Mouse (Mus musculus) frontal cortex, adult 2 months (tissue): ENCODE data around the gene Olfr9. TPM values are rescaled to one million over a fixed set of nuclear protein-coding genes. Genes with fewer than 3 reads are reported as not detected.
A peak's percentile ranks its signal among the peaks of the same experiment; 100 is the strongest.
"Not testable (repeated sequence)": the region's sequence is repeated elsewhere in the genome, so short reads cannot be mapped to it uniquely, and the experiment has no call there.

Experiments
- DNase-seq, 2 experiments: peaks; one replicate each; pipeline ENCODE4 v3.0.0; 2022; ENCODE audit warnings: low spot score in 1 of 2; ENCODE audit errors: extremely low spot score in 1 of 2
- polyA plus RNA-seq: library from polyadenylated mRNA; depleted of rRNA; stranded (reverse); fragments of >200 nt; gene quantifications from 2 replicates; pipeline ENCODE4 v1.2.3, GENCODE M21; 2012; rRNA removed

Olfr9 gene
- polyA plus RNA-seq, result not detected in 2 replicates

DNA sequence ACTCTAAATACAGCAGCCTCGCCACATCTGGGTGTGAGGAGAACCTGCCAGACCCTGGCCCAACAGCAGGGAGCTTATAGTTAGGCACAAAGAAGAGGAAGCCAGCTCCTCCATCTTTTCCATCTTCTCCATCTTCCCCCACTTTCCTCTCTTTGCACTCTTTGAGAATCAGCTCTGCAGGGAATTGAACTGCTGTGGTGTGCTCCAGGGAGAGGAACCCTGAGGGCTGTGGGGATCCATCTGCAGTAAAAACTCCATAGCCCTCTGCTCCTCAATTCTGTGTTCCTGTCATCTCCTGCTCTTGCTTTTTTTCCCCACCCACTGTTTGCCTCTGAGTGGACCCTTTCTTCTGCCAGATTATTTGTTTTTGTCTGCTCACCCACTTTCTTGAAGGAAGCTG lies at the start of gene Olfr9:
Gene Olfr9, plus strand, starts transcription at position 301 of the 400 bp plus-strand sequence.
- not testable (repeated sequence) for DNase-seq

GRCm38 (mm10) chr10:128940475-128941061 lies 48.7 kb upstream of the Olfr9 start:
- no peak for DNase-seq

- no peak for DNase-seq
Observed at GRCm38 (mm10) chr10:128945675-128946074, 43.6 kb upstream of the Olfr9 start.

DNA sequence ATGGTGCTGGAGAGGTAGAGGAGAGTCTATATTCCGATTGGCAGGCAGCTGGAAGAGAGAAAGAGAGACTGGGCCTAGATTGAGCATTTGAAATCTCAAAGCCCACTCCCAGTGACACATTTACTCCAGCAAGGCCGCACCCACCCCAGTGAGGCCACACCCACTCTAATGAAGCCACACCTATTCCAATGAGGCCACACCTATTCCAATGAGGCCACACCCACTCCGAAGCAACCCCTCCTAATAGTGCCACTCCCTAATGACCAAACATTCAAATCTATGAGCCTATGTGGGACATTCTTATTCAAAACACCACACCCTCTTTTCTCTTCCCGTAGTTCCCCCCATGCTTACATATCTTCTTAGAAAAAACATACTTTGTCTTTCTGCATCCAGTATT lies 41.7 kb upstream of the Olfr9 start:
- no peak for DNase-seq

GRCm38 (mm10) chr10:128950208-128950887 lies 38.9 kb upstream of the Olfr9 start:
- DNase-seq, result no peak

GRCm38 (mm10) chr10:128958340-128958739 lies 30.9 kb upstream of the Olfr9 start:
- DNase-seq, result no peak

DNA sequence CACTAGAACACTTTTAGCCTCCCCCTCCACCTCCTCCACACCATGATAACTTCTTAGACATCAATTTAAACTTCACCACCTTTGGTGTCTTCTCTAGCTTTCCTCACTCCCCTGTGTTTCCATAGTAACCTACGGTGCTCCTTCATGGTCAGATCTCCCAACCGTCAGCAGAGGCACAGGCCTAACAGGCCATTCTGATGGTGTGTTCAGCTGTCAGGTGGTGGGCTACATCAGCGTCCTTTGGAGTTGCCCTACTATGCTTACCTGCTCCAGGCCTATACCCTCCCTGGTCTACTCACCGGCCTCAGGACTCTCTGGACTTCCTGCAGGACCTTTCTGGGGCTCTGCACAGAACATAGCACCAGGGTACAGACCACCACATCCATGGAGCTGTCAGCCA lies 29.1 kb upstream of the Olfr9 start:
- DNase-seq, result no peak

GRCm38 (mm10) chr10:128960590-128961584 lies 28.3 kb upstream of the Olfr9 start, which contains the start of gene Mettl7b:
Mettl7b (minus strand) TSS chr10:128960988.
- no peak for DNase-seq

GRCm38 (mm10) chr10:128964961-128965360 lies 24.3 kb upstream of the Olfr9 start:
- DNase-seq, result no peak

GRCm38 (mm10) chr10:128965871-128966270 lies 23.4 kb upstream of the Olfr9 start:
- DNase-seq, result no peak

GRCm38 (mm10) chr10:128968341-128968749 lies 20.9 kb upstream of the Olfr9 start:
- no peak for DNase-seq

GRCm38 (mm10) chr10:128970740-128971250 lies 18.4 kb upstream of the Olfr9 start:
- DNase-seq, result no peak

- DNase-seq, result no peak
Observed at GRCm38 (mm10) chr10:128972841-128973240, 16.4 kb upstream of the Olfr9 start.

GRCm38 (mm10) chr10:128976395-128976794 lies 12.8 kb upstream of the Olfr9 start:
- no peak for DNase-seq

DNA sequence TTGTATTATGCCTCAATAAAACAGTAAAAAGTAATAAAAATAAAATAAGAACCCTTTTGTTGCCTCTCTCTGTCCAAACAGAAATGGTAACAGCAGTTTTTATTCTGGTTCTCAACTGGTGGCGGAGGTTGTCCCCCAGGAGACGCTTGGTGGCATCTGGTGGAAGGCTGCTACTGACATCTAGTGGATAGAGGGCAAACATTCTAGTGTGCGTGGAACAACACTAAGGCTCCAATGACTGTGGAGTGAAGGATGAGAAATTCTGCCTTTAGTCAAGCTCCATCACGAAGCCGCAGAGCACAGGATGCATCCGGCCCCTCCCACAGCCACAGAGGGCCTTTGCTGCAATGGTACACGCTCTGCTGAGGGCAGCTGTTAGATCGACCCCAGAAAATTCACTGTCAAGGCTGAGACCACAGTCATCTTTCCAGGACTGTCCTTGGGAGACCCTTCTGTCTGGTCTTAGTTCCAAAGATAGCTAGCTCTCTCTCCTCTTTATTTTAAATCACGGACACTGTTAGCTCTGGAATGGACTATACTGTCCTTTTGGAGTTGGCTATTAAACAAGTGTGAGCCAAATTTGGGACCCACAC lies 11.6 kb upstream of the Olfr9 start:
- peak; percentile 24 to 83 for DNase-seq

DNA sequence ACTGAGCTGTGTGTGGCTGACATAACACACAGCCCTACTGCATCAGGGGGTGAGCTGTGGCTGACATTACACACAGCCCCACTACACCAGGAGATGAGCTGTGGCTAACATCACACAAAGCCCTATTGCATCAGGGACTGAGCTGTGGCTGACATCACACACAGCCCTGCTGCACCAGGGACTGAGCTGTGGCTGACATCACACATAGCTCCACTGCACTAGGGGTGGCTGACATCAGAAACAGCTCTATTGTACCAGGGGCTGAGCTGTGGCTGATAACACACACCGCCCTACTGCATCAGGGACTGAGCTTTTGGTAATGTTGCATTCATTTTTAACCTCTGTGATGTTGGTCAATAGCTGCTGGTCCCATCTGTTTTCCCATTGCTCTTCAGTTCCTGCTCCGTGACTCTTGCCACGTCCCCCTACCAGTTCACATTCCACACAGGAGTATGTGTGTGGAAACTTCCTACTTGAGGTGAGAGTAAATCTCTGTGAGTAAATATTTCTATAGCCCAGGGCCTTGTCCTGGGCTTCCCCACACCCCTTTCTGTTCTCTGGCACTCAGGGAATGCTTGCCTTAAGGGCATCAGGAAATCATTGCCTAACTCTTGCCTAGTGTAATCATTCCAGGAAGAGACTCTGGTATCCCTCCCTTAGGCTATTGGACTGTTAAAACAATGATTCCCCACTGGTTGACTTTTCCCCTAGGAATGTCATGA lies 8.4 kb upstream of the Olfr9 start:
- no peak for DNase-seq

DNA sequence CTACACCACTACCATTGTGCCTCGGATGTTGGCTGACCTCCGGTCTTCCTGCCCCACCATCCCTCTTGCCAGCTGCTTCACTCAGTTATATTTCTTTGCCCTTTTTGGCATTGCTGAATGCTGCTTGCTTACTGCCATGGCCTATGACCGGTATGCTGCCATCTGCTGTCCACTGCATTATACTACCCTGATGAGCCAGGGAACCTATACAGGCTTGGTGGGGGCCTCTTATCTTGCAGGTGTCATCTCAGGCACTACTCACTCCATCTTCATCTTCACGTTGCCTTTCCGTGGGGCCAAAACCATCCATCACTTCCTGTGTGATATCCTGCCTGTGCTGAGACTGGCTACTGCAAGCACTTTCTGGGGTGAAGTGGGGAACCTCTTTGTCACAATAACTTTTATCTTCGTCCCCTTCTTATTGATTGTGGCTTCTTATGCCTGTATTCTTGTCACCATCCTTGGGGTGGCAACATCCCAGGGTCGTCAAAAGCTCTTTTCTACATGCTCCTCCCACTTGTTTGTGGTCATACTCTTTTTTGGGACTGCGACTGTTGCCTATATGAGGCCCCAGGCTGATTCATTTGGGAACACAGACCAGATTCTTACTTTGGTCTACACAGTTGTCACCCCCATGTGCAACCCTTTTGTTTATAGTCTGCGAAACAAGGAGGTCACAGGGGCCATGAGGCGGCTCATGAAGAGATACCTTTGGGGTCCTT lies 1.1 kb downstream of the Olfr9 start:
- not testable (repeated sequence) for DNase-seq

DNA sequence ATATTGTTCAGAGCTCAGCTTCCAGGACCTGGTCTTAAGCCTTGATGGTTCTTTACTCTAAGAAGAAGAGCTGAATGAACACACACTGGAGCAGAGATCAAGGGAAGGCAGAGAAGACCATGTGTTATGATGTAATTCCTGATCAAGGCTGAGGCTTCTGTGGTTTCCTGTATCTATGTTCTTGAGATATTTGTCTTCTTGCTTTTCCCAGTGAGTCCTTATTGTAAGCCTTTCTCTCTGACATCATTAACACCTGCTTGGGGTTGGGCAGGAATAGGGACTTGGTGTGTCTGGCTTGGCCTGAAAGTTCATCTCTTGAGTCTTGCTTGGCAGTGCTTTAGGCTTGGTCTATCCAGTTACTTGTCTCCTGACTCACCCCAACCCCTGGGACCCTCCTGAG lies 1.8 kb downstream of the Olfr9 start:
- no peak for DNase-seq

GRCm38 (mm10) chr10:128995796-128996195 lies 6.6 kb downstream of the Olfr9 start:
- DNase-seq, result no peak
